Mouse (Mus musculus) retina, adult 2 months (tissue): ENCODE data around the gene Chn2.

Experiments used
- DNase-seq: peaks from one replicate; pipeline ENCODE4 v3.0.0-alpha.2; 2012; ENCODE audit warnings: low read depth, low spot score

The Chn2 gene

GRCm38 (mm10) chr6:54076625-54077024 lies 37.3 kb downstream of the Chn2 start:
- DNase-seq, result no peak

DNA sequence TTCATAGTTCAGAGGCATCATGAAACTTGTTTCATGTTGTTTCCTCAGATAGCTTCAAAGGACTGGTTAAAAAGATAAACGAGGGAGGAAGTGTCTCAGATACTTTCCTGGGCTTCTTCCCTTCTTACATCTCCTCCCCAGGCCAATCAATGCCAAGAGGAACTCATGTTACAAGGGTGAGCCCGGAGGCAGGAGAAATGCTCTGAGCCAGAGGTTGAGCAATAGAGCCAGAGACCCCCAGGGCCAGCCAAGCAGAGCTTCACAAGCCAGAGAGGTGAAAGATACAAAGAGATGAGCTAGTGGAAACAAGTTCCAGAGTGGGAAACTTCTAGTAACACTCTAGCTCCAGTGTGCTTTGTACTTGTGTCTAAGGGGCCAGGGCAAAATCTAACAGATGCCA lies 38.9 kb downstream of the Chn2 start:
- no peak for DNase-seq

DNA sequence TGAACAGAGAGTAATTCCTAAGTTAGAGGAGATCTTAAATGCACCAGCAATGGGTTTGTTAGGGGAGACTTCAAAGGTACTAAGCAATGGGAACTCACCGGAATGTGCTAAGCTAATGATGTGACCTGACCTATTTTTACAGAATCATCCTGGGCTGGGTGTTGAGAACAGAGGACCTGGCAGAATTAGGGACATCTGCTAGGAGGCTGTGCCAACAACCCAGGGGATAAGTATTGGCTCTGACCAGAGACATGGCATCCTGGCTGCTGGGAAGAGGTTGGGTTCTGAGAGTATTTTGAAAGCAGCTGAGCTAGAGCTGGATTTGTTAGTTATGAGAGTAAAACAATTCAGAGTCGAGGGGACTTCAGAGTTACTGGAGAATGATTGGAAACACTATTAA lies 40.5 kb downstream of the Chn2 start:
- peak; percentile 8 for DNase-seq

- DNase-seq, result no peak
Observed at GRCm38 (mm10) chr6:54080518-54081285, 41.3 kb downstream of the Chn2 start.

DNA sequence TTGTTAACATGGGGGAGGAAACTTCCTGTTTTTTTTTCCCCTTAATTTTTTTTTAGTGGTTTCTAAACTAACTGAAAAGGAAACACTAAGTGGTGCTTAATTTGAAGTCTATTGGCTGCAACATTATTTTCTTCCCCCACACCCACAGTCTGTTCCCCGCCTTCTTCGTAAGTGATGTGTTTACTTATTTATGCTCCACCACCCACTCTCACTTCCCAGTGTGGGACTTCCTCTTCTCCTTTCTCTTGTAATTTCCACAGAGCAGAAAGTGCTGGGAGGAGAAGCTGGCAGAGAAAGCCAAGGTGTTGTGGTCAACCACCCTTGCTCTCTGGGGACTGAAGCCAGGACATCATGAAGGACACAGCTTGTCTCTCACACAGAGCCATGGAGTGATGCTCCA lies 43.2 kb downstream of the Chn2 start:
- no peak for DNase-seq

DNA sequence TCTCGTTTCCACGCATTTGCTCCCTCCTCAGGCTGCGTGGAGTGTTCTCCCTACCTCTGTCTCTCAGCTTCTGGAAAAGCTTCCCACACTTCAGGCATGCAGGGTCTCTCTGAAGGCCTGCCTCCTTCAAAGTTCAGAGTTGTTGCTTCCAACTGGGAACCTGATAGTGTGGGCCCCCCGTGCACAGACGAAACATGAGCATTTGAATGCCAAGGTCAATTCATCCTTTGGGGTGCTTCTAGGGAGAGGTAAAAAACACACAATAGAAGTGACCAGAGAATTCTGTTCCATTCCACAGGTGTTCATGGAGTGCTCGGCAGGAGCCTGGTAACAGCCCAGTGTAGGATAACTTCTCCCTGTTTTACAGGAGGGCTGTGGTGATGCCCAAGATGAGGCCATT lies 44.7 kb downstream of the Chn2 start:
- DNase-seq, result no peak

GRCm38 (mm10) chr6:54085009-54085408 lies 45.7 kb downstream of the Chn2 start:
- DNase-seq, result no peak

DNA sequence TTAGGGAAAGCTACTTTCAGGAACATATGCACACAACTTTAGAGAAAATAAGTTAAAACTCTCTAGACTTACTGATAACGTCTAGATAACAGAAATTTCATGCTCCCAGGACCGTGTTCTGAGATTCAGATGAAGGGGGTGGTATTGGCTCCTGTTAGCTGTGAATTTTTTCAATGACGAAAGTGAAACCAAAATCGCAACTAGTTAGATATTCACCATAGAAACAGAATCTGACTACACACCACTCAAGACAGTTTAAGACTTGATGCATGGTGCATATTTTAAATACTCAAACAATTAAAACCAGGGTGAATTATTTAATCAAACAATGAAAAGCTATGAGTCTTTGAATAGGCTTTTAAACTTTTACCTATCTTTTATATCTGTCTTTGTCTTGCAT lies 48.8 kb downstream of the Chn2 start:
- no peak for DNase-seq

GRCm38 (mm10) chr6:54090822-54091221 lies 51.5 kb downstream of the Chn2 start:
- DNase-seq, result no peak

GRCm38 (mm10) chr6:54092920-54093319 lies 53.6 kb downstream of the Chn2 start:
- no peak for DNase-seq

GRCm38 (mm10) chr6:54096147-54096761 lies 56.9 kb downstream of the Chn2 start:
- DNase-seq, result no peak

DNA sequence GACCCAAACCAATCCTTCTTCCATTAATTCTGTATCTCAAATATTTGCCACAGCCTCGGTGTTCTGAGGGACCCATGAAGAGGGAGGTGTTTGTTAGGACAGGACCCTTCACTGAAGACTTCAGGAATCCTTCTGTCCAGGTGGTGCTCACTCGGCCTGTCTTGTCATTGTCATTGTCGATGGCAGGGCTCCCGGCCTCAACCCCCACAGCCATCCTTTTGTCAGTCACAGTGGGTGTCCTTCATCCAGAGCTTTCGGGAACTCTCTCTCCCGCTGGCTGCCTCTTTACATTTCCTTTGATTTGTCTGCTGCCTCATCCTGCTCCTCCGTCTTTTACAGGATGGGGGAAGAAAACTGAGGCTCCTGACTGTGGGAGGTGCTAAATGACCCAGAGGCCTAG lies 57.5 kb downstream of the Chn2 start:
- no peak for DNase-seq

- no peak for DNase-seq
Observed at GRCm38 (mm10) chr6:54098339-54098738, 59.0 kb downstream of the Chn2 start.

GRCm38 (mm10) chr6:54099659-54100058 lies 60.3 kb downstream of the Chn2 start:
- no peak for DNase-seq

- DNase-seq, result no peak
Observed at GRCm38 (mm10) chr6:54102210-54102609, 62.9 kb downstream of the Chn2 start.

- no peak for DNase-seq
Observed at GRCm38 (mm10) chr6:54103276-54103975, 64.1 kb downstream of the Chn2 start.

GRCm38 (mm10) chr6:54111416-54111984 lies 72.1 kb downstream of the Chn2 start:
- DNase-seq, result no peak

- DNase-seq, result no peak
Observed at GRCm38 (mm10) chr6:54113338-54113737, 74.0 kb downstream of the Chn2 start.

DNA sequence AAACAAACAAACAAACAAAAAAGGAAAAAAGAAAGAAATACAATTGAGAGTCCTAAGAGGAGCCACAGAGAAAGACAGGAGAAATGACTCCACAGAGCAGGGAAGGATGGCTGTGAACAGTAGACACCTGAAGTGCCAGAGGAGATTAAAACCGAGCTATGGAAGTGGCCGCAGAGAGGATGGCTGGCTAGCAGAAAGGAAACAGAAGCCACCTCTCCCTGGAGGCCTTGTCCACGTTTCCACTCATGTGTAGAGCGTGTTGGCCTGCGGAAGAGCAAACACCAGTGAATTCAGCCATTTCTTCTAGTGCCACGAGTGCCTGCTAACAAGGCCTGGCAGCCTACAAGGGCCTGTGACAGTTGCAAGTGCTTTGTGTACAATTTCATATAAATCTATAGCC lies 75.1 kb downstream of the Chn2 start:
- DNase-seq, result no peak

- DNase-seq, result no peak
Observed at GRCm38 (mm10) chr6:54116299-54116698, 76.9 kb downstream of the Chn2 start.

GRCm38 (mm10) chr6:54117001-54117591 lies 77.7 kb downstream of the Chn2 start:
- no peak for DNase-seq

- no peak for DNase-seq
Observed at GRCm38 (mm10) chr6:54118395-54118794, 79.0 kb downstream of the Chn2 start.
